Mouse (Mus musculus) left cerebral cortex, postnatal 25 days (tissue): ENCODE measurements at regions not wholly inside any gene's neighbourhood (a gene's known extent, or its start where the extent isn't known, plus 50 kb on each side); places are given as distances from the start of the nearest gene placed in this dataset.
"Not testable (repeated sequence)": the region's sequence is repeated elsewhere in the genome, so short reads cannot be mapped to it uniquely, and the experiment has no call there.

Experiments
- DNase-seq, 2 experiments: peaks; one replicate each; pipeline ENCODE4 v3.0.0; 2022; ENCODE audit warnings: low spot score in 2 of 2, mixed read lengths in 1 of 2
- intact Hi-C: fragments of 180-260 bp; cut with DNase I; formaldehyde crosslinking; loops from one replicate; pipeline ENCODE4 v1.15.1; 2025

- no peak for DNase-seq
- intact Hi-C loops = no loop called here
Measured at GRCm38 (mm10) chr15:3171774-3172173, 96.6 kb upstream of the Selenop start.

DNA sequence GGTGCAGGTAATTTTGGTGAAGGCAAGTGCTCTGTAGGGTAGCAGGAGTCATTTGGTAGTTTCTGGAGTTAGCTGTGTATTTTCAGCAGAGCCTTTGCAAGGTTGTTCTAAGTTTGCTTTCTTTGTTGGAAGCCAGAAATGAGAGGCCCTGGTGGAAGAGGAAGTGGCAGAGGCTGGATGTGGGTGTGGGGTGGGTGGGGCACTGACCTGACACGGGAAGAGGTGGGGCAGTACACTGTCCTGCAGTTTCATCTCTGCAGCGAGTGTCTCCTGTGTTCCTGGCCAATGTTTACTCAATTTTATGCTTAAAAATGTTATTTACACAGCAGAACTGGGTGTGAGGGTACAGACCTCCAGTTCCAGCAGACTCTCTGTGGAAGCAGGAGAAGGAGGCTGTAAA, 94.3 kb upstream of the Selenop start:
- no peak for DNase-seq
- intact Hi-C loops = no loop called here

DNA sequence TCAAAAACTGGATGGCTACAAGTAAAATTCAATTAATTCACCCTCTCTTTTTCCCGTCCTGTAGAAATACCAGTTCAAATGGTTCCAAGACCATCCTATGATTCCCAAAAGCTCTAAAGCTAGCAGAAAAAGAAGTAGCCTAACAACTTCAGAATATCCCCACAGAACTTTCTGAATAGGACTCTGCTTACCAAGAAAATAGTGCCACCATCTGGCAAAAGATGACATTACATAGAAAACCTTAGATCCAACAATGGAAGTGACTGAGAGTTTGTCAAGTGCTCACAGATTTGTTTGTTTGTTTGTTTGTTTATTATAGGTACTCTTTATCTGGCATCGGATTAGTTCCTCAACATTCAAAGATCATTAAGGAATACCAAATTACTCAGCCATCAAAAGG, 93.5 kb upstream of the Selenop start:
- intact Hi-C loops = no loop called here

DNA sequence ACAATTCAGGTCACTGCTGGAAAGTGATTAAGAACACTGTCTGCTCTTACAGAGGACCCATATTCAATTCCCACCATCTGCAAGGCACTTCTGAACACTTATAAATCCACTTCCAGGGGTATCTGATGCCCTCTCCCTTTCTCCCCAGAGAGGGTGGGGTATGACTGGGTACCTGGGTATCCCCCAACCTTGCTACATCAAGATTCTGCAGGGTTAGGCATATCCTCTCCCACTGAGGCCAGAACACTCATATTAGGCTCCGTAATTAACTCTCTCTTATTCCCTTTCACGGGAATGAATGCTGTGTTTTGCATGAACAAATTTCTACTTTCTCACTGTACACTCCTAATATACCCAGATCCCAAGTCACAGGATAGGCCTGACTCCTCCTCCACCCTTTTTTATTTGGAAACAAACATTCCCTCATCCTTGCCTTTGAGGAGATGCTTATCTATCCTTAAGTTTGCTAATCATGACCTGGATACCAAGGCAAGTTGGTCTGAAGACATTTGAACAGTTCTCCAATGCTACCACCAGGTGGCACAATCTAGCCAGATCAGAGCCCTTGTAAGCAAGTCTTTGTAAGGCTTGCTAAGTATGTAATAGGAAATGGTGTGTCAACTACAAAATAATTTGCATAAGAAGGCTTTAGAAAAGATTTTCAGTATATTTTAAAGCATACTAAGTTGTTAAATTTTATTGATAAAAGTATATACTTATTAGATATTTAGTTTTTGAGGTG, 66.3 kb upstream of the Selenop start:
- peak; percentile 50 to 68 for DNase-seq
- intact Hi-C loops = loop anchor here (5.0 to 10.0 kb wide), 3 partner anchors 243 to 705 kb away; partner anchors contain the start of gene Ghr

More for the DNA sequence above, 93.5 kb upstream of the Selenop start:
- no peak for DNase-seq

DNA sequence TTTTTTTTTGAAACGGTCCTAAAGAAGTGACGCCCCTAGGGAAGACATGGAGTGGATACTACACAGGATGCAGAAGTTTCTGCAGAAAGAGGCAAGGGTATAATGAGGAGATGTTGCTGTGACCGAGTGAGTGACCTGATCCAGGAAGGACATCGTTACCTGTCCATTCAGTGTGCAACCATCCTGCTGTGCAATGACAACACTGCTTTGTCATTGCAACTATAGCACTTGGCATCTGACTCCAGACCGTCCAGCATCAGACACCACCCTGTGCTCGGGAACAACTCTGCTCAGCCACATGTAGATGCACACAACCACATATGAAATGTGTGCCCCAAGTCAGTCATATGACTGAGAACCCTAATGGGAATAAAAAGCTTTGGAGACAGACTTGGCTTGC, 62.8 kb upstream of the Selenop start:
- DNase-seq = no peak
- intact Hi-C loops = loop anchor here (10.0 kb wide), 2 partner anchors 239 to 379 kb away; partner anchors contain the start of gene Ghr

- not testable (repeated sequence) for DNase-seq
- intact Hi-C loops = loop anchor here (10.0 kb wide), 2 partner anchors 239 to 379 kb away; partner anchors contain the start of gene Ghr
Measured at GRCm38 (mm10) chr15:3206076-3206475, 62.3 kb upstream of the Selenop start.

- intact Hi-C loops = no loop called here
- DNase-seq = peak; percentile 52 to 76
Measured at GRCm38 (mm10) chr15:3213721-3214120, 54.6 kb upstream of the Selenop start.

- DNase-seq = no peak
- intact Hi-C loops = no loop called here
Measured at GRCm38 (mm10) chr15:3215201-3215600, 53.1 kb upstream of the Selenop start.
